Mouse (Mus musculus): ENCODE data around the gene Rgs16. TPM values are rescaled to one million over a fixed set of nuclear protein-coding genes. Genes with fewer than 3 reads are reported as not detected.

Gene Rgs16
- polyA plus RNA-seq, 1 experiment from 2014 or later, result 23.7 TPM

DNA sequence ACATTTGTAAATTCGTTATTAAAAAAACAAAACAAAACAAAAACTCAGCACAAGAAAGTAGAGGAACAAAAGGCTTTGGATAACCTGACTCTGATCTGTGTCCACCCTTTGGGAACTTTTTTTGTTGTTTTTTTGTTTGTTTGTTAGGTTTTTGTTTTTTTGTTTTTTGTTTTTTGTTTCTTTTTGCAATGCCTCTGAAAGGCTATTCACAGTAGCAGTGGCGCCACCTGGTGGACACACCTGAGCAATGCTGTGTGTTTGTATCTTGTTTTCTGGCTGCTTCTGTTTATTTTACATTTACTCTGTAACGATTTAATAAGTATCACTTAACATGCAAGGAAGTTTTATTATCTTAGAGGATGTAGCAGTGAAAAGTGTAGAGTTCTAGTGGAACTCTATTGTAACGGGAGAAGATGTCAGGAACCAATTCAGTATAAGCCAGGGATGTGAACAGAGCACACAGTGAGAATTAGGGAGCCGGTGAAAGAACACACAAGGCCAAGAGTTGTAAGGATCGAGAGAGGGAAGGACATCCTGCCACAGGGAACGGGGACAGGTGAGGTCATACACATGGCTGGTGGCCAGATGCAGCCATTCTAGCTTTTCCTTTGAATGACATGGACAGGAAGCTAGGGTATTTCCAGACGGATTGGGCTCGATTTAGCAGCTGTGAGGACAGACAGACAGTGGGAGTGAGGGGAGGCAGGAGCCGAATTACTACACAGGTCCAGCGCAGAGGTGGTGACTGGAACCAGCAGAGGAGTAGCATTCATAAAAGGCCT, 2.4 kb downstream of the Rgs16 start:
- Histone ChIP-seq H3K9me3 (no peaks in the 10 kb centered on the region), H3K27me3 (peaks cover 29% of the 10 kb centered on the region), H3K4me2 (replicated peaks) (peak overlapping the region; percentile 75), H3K27ac (no peak overlapping the region), H3K4me1 (peaks cover 35% of the 10 kb centered on the region), H3K36me3 (peaks cover 10% of the 10 kb centered on the region; the same call in 1 of the 2 replicates), H3K9ac (0 out of 2 replicates have a peak overlapping the region, but pooled peaks have one; percentile 15), H3K4me3 (peak overlapping the region; percentile 49; the same call in 1 of the 2 replicates)
- 51% methylated on average over 11 of the region's 11 CpGs for WGBS
- ATAC-seq (ENCODE audit: low FRiP score, low read depth), result no peak

- Histone ChIP-seq H3K27ac (no peak overlapping the region), H3K36me3 (peaks cover 10% of the 10 kb centered on the region; the same call in 1 of the 2 replicates), H3K27me3 (peaks cover 5% of the 10 kb centered on the region; the same call in 1 of the 2 replicates), H3K4me2 (replicated peaks) (no peak overlapping the region), H3K4me1 (peaks cover 35% of the 10 kb centered on the region), H3K9ac (no peak overlapping the region), H3K4me3 (no peak overlapping the region), H3K9me3 (no peaks in the 10 kb centered on the region)
- peak; percentile 42 for ATAC-seq (ENCODE audit: low FRiP score, low read depth)
- WGBS, result 68% methylated on average over 14 of the region's 14 CpGs
Measured at GRCm38 (mm10) chr1:153746119-153746670, 6.0 kb downstream of the Rgs16 start.

DNA sequence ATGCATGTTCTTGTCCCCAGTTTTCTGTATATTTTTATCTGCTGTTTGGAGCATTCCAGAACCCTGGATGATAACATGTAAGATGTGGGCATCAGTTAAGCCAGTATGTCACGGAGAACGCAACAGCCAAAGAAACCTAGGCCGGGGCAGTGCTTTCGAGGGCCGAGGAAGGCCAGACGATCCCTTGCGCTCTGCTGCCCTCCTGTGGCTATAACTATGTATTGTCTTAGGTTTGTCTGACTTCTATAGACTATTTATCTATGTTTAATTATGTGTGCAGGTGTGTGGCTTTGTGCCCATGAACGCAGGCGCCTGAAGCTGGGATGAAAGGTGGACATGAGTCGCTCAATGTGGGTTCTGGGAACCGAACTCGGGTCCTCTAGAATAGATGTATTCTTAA, 6.6 kb downstream of the Rgs16 start:
- no peak overlapping the region for H3K4me2 ChIP-seq (replicated peaks)
- H3K27ac ChIP-seq, result no peak overlapping the region
- no peak overlapping the region for H3K9ac ChIP-seq
- no peak for ATAC-seq (ENCODE audit: low FRiP score, low read depth)
- H3K36me3 ChIP-seq, result peaks cover 10% of the 10 kb centered on the region; the same call in 1 of the 2 replicates
- H3K4me1 ChIP-seq, result peaks cover 34% of the 10 kb centered on the region
- no peaks in the 10 kb centered on the region for H3K9me3 ChIP-seq
- H3K4me3 ChIP-seq, result no peak overlapping the region
- H3K27me3 ChIP-seq, result 0 out of 2 replicates have a peak, but pooled peaks cover 2% of the 10 kb centered on the region
- 5% methylated on average over 12 of the region's 12 CpGs for WGBS

DNA sequence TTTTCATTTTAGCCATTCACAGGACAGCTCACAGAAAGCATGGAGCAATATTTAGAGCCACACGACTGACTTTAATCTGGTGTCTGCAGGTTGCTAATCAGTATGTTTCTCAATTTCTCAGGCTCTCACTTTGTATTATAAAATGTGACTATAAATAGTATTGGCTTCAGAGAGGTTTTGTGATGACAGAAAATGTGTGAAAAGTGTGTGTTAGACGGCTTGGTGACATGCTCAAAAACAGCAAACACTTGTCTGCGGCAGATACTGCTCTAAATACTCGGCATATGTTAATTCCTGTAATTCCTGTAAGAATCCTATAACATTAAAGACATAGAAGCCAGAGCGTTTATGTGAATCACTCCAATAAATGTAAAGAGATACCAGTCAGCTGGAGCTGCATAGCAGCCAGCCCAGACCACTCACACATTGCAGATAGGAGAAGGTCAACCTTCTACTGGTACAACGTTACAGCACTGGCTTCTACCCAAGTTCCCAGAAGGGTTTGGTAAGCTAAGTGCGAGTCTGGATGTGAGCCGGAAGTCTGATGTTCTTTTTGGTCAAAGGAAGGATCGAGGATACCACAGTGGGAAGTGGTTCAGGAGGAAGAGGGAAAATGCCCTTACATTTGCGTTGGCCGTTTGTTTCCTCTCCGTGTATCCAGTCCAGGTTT, 7.8 kb downstream of the Rgs16 start:
- no peaks in the 10 kb centered on the region for H3K27me3 ChIP-seq
- H3K4me1 ChIP-seq, result peaks cover 34% of the 10 kb centered on the region
- no peaks in the 10 kb centered on the region for H3K9me3 ChIP-seq
- peaks cover 8% of the 10 kb centered on the region; the same call in 1 of the 2 replicates for H3K36me3 ChIP-seq
- no peak overlapping the region for H3K4me3 ChIP-seq
- H3K4me2 ChIP-seq (replicated peaks), result peak overlapping the region; percentile 61; the same call in 1 of the 2 replicates
- H3K9ac ChIP-seq, result no peak overlapping the region
- ATAC-seq (ENCODE audit: low FRiP score, low read depth), result no peak
- no peak overlapping the region for H3K27ac ChIP-seq
- WGBS, result 67% methylated on average over 12 of the region's 12 CpGs

DNA sequence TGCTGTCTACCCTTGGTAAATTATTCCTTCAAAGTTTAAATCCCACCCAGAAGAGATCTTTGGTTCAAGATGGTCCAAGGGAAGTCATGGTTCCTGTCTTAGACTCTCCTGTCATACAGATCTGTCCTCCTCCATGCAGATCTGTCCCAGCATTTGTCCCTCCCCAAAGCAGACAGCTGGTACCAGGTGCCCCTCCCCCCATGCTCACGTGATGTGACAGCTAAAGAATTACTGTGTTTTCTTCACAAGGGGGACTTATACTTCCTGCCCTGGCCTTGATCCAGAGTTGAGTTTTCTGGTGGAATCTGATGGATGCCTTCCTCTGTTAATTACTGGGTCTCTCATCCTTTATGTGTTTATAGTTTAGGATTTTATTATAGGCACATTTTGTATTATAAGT, 8.4 kb downstream of the Rgs16 start:
- Histone ChIP-seq H3K9ac (no peak overlapping the region), H3K4me3 (no peak overlapping the region), H3K27ac (no peak overlapping the region), H3K4me1 (peaks cover 33% of the 10 kb centered on the region), H3K27me3 (no peaks in the 10 kb centered on the region), H3K36me3 (peaks cover 5% of the 10 kb centered on the region; the same call in 1 of the 2 replicates), H3K4me2 (replicated peaks) (peak overlapping the region; percentile 61), H3K9me3 (no peaks in the 10 kb centered on the region)
- 7% methylated on average over 1 of the region's 1 CpGs for WGBS
- no peak for ATAC-seq (ENCODE audit: low FRiP score, low read depth)

DNA sequence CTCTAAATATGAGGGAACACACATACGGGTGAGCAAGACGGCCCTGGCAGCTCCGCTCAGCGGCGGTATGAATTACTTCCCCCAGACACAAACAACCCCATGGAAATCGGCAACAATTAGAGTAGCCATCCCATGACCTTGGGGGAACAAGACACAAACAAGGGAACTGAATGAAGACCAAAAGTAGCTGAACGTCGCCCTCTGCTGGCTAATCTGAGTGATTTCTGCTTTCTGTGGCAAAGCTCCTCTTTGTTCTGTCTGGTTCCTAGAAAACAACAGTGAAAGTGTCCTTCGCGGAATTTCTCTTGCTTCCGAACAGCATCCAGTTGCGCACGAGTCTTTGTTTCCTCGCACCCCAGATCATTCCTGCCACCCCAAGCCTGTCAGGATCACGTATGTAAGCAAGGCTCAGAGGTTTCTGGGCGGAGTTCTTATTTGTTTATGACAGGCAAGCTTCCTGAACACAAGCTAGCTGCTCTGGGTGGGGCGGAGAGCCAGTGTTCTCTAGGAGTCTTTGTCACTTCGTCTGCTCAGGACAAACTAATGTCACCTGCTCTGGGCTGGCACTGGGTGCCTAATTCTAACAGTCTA, 9.2 kb downstream of the Rgs16 start, which contains the start of gene Rnasel:
Rnasel (plus strand) TSS at position 216 of the 591 bp plus-strand sequence.
- 3% methylated on average over 18 of the region's 18 CpGs for WGBS
- H3K4me3 ChIP-seq, result peak within 1 kb of the TSS; percentile 41
- H3K4me1 ChIP-seq, result peaks cover 33% of the 10 kb centered on the region
- peak within 1 kb of the TSS; percentile 63 for H3K9ac ChIP-seq
- ATAC-seq (ENCODE audit: low FRiP score, low read depth), result peak; percentile 52
- H3K4me2 ChIP-seq (replicated peaks), result peak within 1 kb of the TSS; percentile 61
- peak within 1 kb of the TSS; percentile 24; the same call in 1 of the 2 replicates for H3K27ac ChIP-seq
- no peaks in the 10 kb centered on the region for H3K27me3 ChIP-seq
- H3K36me3 ChIP-seq, result no peaks in the 10 kb centered on the region
- H3K9me3 ChIP-seq, result no peaks in the 10 kb centered on the region

- no peak; the same call in 1 of the 2 replicates for ATAC-seq (ENCODE audit: low FRiP score, low read depth)
- 31% methylated on average over 6 of the region's 6 CpGs for WGBS
Measured at GRCm38 (mm10) chr1:153750054-153750453, 9.9 kb downstream of the Rgs16 start.

DNA sequence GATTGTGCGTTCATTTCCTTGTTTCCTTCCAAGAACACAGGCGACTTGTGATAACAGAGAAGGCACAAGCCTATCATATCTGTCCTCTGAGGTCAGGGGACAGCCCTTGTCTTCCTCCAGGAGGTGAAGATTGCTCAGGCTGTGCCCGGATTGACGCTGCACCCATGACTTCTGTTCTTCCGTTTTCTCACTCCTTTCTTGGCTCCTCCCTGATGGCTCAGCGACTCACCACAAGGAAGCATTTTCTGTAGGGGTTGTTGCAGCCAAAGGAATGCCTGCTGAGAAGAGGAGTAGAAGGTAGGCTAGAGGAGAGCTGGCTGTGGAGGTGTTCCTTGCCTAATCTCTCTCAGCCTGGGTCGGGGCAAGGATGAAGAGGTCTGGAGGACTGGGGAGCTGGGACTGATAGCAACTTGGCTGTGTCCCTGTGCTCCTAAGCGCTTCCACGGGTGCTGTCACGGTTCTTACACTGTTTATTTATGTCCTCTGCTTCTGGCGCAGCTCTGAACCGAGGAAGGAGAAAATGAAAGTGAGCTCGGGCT, 11.7 kb downstream of the Rgs16 start:
- Histone ChIP-seq H3K9me3 (no peaks in the 10 kb centered on the region), H3K36me3 (no peaks in the 10 kb centered on the region; the same call in 1 of the 2 replicates), H3K27ac (no peak overlapping the region), H3K4me2 (replicated peaks) (peak overlapping the region; percentile 56), H3K4me3 (peak overlapping the region; percentile 25), H3K4me1 (peaks cover 33% of the 10 kb centered on the region), H3K9ac (peak overlapping the region; percentile 56), H3K27me3 (no peaks in the 10 kb centered on the region)
- no peak for ATAC-seq (ENCODE audit: low FRiP score, low read depth)
- 42% methylated on average over 13 of the region's 13 CpGs for WGBS

More at GRCm38 (mm10) chr1:153750054-153750453, 9.9 kb downstream of the Rgs16 start:
- no peaks in the 10 kb centered on the region for H3K27me3 ChIP-seq
- H3K36me3 ChIP-seq, result no peaks in the 10 kb centered on the region
- H3K4me2 ChIP-seq (replicated peaks), result peak overlapping the region; percentile 61
- peak overlapping the region; percentile 41 for H3K4me3 ChIP-seq
- peaks cover 33% of the 10 kb centered on the region for H3K4me1 ChIP-seq
- no peaks in the 10 kb centered on the region for H3K9me3 ChIP-seq
- peak overlapping the region; percentile 63 for H3K9ac ChIP-seq
- H3K27ac ChIP-seq, result peak overlapping the region; percentile 24; the same call in 1 of the 2 replicates

DNA sequence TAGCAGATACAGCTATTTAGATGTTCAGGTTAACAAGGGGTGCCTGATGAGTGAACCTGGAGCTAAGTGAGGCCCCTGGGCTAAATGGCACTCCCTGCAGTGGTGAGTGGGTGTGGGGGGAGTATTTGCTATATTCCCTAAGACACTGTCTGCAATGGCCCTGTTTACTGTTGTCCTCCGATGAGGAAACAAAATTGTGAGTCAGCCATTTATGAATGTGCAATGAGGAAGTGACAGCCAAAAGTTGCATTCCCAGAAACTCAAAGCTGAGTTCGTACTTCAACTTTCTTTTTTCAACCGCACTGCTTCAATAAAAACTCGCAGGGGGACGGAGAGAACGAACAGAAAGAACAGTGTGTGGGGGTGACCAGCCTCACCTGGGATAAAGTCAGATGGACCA, 12.4 kb downstream of the Rgs16 start:
- Histone ChIP-seq H3K27me3 (no peaks in the 10 kb centered on the region), H3K36me3 (no peaks in the 10 kb centered on the region; the same call in 1 of the 2 replicates), H3K9ac (peak overlapping the region; percentile 56; the same call in 1 of the 2 replicates), H3K27ac (no peak overlapping the region), H3K4me3 (no peak overlapping the region), H3K4me1 (peaks cover 33% of the 10 kb centered on the region), H3K4me2 (replicated peaks) (peak overlapping the region; percentile 56), H3K9me3 (no peaks in the 10 kb centered on the region)
- WGBS, result 64% methylated on average over 6 of the region's 6 CpGs
- ATAC-seq (ENCODE audit: low FRiP score, low read depth), result no peak

DNA sequence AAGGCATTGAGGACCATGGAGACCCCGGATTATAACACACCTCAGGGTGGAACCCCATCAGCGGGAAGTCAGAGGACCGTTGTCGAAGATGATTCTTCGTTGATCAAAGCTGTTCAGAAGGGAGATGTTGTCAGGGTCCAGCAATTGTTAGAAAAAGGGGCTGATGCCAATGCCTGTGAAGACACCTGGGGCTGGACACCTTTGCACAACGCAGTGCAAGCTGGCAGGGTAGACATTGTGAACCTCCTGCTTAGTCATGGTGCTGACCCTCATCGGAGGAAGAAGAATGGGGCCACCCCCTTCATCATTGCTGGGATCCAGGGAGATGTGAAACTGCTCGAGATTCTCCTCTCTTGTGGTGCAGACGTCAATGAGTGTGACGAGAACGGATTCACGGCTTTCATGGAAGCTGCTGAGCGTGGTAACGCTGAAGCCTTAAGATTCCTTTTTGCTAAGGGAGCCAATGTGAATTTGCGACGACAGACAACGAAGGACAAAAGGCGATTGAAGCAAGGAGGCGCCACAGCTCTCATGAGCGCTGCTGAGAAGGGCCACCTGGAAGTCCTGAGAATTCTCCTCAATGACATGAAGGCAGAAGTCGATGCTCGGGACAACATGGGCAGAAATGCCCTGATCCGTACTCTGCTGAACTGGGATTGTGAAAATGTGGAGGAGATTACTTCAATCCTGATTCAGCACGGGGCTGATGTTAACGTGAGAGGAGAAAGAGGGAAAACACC, 13.7 kb downstream of the Rgs16 start:
- no peak for ATAC-seq (ENCODE audit: low FRiP score, low read depth)

GRCm38 (mm10) chr1:153764136-153764535, 24.0 kb downstream of the Rgs16 start:
- Histone ChIP-seq H3K27ac (no peak overlapping the region), H3K4me2 (replicated peaks) (no peak overlapping the region), H3K4me3 (no peak overlapping the region), H3K27me3 (no peaks in the 10 kb centered on the region), H3K4me1 (no peaks in the 10 kb centered on the region), H3K9ac (no peak overlapping the region), H3K9me3 (no peaks in the 10 kb centered on the region), H3K36me3 (peaks cover 8% of the 10 kb centered on the region)
- ATAC-seq (ENCODE audit: low FRiP score, low read depth), result no peak
- 88% methylated on average over 11 of the region's 11 CpGs for WGBS

More for the DNA sequence above, 13.7 kb downstream of the Rgs16 start:
- WGBS, result 78% methylated on average over 25 of the region's 25 CpGs
- H3K27me3 ChIP-seq, result no peaks in the 10 kb centered on the region
- no peak overlapping the region for H3K4me2 ChIP-seq (replicated peaks)
- H3K36me3 ChIP-seq, result peaks cover 6% of the 10 kb centered on the region
- H3K9ac ChIP-seq, result no peak overlapping the region
- no peaks in the 10 kb centered on the region for H3K9me3 ChIP-seq
- H3K4me3 ChIP-seq, result no peak overlapping the region
- H3K4me1 ChIP-seq, result peaks cover 23% of the 10 kb centered on the region
- H3K27ac ChIP-seq, result no peak overlapping the region

All from limb, embryonic 13.5 days (tissue).